ENCODE assay signal across 9 mouse cellular contexts in genomic region chr5:127483955-127484659, GRCm38 (mm10).
DNase-seq lines count a peak whose midpoint lies in the region; ATAC-seq lines count a peak whose summit lies in the region.
"Had no signal": no experiment of that assay in that cellular context is flagged by ENCODE, and none has a peak within 500 bp of the region (broad histone marks: within the 10 kb centered on the region; RNA-seq: fewer than 3 reads in every experiment).

No protein-coding gene starts in this region.

- H3K9me3 ChIP-seq in embryonic facial prominence, embryonic 12.5 days: no peaks in the 10 kb centered on the region
- peaks cover 9% of the 10 kb centered on the region for H3K9me3 ChIP-seq in embryonic facial prominence, embryonic 10.5 days
- no peaks in the 10 kb centered on the region for H3K9me3 ChIP-seq in lung, embryonic 15.5 days
- H3K9me3 ChIP-seq in intestine, embryonic 15.5 days: no peaks in the 10 kb centered on the region

- no peak for DNase-seq in embryonic facial prominence, embryonic 10.5 days (ENCODE audit: low spot score)
- no peak for DNase-seq in lung, adult 18-20 months
- DNase-seq in mesoderm, embryonic 11.5 days (ENCODE audit: low read depth, low spot score): peak; percentile 40
- DNase-seq in gastrocnemius, postnatal 10 days: no peak
- DNase-seq in layer of hippocampus, postnatal 36 days: no peak
- DNase-seq: liver, embryonic 13.5 days had no signal

- H3K4me2 ChIP-seq in embryonic facial prominence, embryonic 12.5 days (replicated peaks): no peak overlapping the region
- peak overlapping the region; percentile 36; the same call in 1 of the 2 replicates for H3K4me2 ChIP-seq in lung, embryonic 15.5 days
- 0 out of 2 replicates have a peak overlapping the region, but pooled peaks have one; percentile 14 for H3K4me2 ChIP-seq in intestine, embryonic 15.5 days (replicated peaks)
- H3K4me2 ChIP-seq: liver, embryonic 13.5 days had no signal

- peaks cover 17% of the 10 kb centered on the region for H3K4me1 ChIP-seq in embryonic facial prominence, embryonic 12.5 days
- H3K4me1 ChIP-seq in embryonic facial prominence, embryonic 10.5 days: peaks cover 19% of the 10 kb centered on the region
- H3K4me1 ChIP-seq in lung, embryonic 15.5 days: peaks cover 33% of the 10 kb centered on the region
- H3K4me1 ChIP-seq in intestine, embryonic 15.5 days (replicated peaks): 0 out of 2 replicates have a peak, but pooled peaks cover 10% of the 10 kb centered on the region
- H3K4me1 ChIP-seq: liver, embryonic 13.5 days had no signal

- no peaks in the 10 kb centered on the region for H3K36me3 ChIP-seq in embryonic facial prominence, embryonic 12.5 days
- peaks cover 29% of the 10 kb centered on the region for H3K36me3 ChIP-seq in embryonic facial prominence, embryonic 10.5 days (replicated peaks)
- H3K36me3 ChIP-seq in lung, embryonic 15.5 days: no peaks in the 10 kb centered on the region
- H3K36me3 ChIP-seq in intestine, embryonic 15.5 days: no peaks in the 10 kb centered on the region
- H3K36me3 ChIP-seq: liver, embryonic 13.5 days had no signal

- 0 out of 2 replicates have a peak overlapping the region, but pooled peaks have one; percentile 3 for H3K27ac ChIP-seq in embryonic facial prominence, embryonic 12.5 days
- no peak overlapping the region for H3K27ac ChIP-seq in embryonic facial prominence, embryonic 10.5 days (replicated peaks)
- peak overlapping the region; percentile 79 for H3K27ac ChIP-seq in lung, embryonic 15.5 days
- H3K27ac ChIP-seq in intestine, embryonic 15.5 days: no peak overlapping the region
- H3K27ac ChIP-seq: liver, embryonic 13.5 days had no signal

- no peak overlapping the region for H3K9ac ChIP-seq in embryonic facial prominence, embryonic 12.5 days
- H3K9ac ChIP-seq in lung, embryonic 15.5 days: no peak overlapping the region
- H3K9ac ChIP-seq in intestine, embryonic 15.5 days: no peak overlapping the region
- H3K9ac ChIP-seq: liver, embryonic 13.5 days had no signal

- WGBS in embryonic facial prominence, embryonic 12.5 days: 51% methylated on average over 8 of the region's 8 CpGs
- 69% methylated on average over 8 of the region's 8 CpGs for WGBS in embryonic facial prominence, embryonic 10.5 days
- WGBS in lung, embryonic 15.5 days: 37% methylated on average over 8 of the region's 8 CpGs
- WGBS in intestine, embryonic 15.5 days: 29% methylated on average over 8 of the region's 8 CpGs

- no peak overlapping the region for H3K4me3 ChIP-seq in embryonic facial prominence, embryonic 12.5 days
- no peak overlapping the region for H3K4me3 ChIP-seq in embryonic facial prominence, embryonic 10.5 days
- H3K4me3 ChIP-seq in lung, embryonic 15.5 days: no peak overlapping the region
- no peak overlapping the region for H3K4me3 ChIP-seq in intestine, embryonic 15.5 days (replicated peaks)
- H3K4me3 ChIP-seq: liver, embryonic 13.5 days had no signal

- H3K27me3 ChIP-seq in embryonic facial prominence, embryonic 12.5 days: no peaks in the 10 kb centered on the region
- peaks cover 5% of the 10 kb centered on the region; the same call in 1 of the 2 replicates for H3K27me3 ChIP-seq in embryonic facial prominence, embryonic 10.5 days (replicated peaks; ENCODE audit: low read depth, poor library complexity, severe bottlenecking)
- no peaks in the 10 kb centered on the region for H3K27me3 ChIP-seq in lung, embryonic 15.5 days
- H3K27me3 ChIP-seq in intestine, embryonic 15.5 days (replicated peaks): no peaks in the 10 kb centered on the region
- H3K27me3 ChIP-seq: liver, embryonic 13.5 days had no signal

- ATAC-seq in embryonic facial prominence, embryonic 12.5 days (ENCODE audit: insufficient number of reproducible peaks, insufficient read depth, low FRiP score, low TSS enrichment): no peak
- peak; percentile 39; the same call in 1 of the 2 replicates for ATAC-seq in lung, embryonic 15.5 days (ENCODE audit: borderline replicate concordance, extremely low read depth, low FRiP score, low TSS enrichment)
- no peak for ATAC-seq in intestine, embryonic 15.5 days

Comparison
In these comparisons a context has a peak if more than half of its experiments do, and no peak if none do; other contexts are left out.
1. H3K27ac ChIP-seq: peak in embryonic facial prominence, embryonic 12.5 days (single experiment) and lung, embryonic 15.5 days (single experiment); none in embryonic facial prominence, embryonic 10.5 days (single experiment) and intestine, embryonic 15.5 days (single experiment).